Mouse (Mus musculus) layer of hippocampus, postnatal 14 days (tissue): Measurements from ENCODE around the gene Ak3. TPM values are rescaled to one million over a fixed set of nuclear protein-coding genes. Genes with fewer than 3 reads are reported as not detected.
"Not testable (repeated sequence)": the region's sequence is repeated elsewhere in the genome, so short reads cannot be mapped to it uniquely, and the experiment has no call there.

Source experiments
- DNase-seq, 2 experiments: peaks; one replicate each; pipeline ENCODE4 v3.0.0; 2021 to 2022; ENCODE audit warnings: low spot score in 2 of 2, mixed read lengths in 1 of 2
- total RNA-seq, 2 experiments: library from RNA; stranded (reverse); gene quantifications; 2 replicates each; pipeline ENCODE4 v1.2.3; 2021

Ak3 gene
- total RNA-seq, 2 experiments from 2014 or later, result 57.5 to 57.6 TPM

DNA sequence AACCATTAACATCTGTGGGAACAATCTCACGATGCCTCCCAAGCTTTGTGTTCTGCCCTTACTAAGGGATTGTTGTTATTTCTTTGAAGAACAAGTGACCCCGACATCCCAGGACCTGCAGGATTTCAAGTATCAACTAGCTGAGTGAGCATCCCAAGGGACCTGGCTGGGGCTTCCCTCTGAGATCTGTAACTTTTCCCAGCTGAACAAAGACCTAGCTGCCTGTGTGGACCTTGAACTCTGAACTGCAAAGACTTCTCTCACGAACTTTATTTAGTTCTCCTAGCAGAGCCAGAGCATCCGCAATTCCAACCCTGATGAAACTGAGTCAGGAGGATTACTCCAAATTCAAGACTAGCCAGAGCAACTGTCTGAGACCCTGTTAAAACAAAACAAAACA, 2.4 kb downstream of the Ak3 start:
- no peak for DNase-seq

DNA sequence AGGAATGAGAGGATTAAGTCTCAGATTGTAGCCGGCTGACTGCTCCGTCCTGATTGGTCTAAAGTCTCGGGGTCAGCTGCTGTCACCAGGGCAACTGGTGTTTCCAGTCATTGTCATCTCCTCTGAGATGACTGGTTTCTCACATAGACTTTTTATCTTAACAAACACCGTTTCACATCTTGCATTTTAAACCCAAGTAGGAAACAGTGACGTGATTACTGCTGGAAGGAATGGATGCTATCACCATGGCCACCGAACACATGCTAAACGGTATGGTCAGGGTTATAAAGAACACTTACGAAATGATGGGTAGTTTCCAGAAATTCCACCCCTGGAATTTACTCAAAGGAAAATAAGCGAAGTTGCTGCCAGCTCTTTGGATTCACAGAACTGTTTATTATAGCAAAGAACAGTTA, 3.4 kb downstream of the Ak3 start:
- no peak for DNase-seq

DNA sequence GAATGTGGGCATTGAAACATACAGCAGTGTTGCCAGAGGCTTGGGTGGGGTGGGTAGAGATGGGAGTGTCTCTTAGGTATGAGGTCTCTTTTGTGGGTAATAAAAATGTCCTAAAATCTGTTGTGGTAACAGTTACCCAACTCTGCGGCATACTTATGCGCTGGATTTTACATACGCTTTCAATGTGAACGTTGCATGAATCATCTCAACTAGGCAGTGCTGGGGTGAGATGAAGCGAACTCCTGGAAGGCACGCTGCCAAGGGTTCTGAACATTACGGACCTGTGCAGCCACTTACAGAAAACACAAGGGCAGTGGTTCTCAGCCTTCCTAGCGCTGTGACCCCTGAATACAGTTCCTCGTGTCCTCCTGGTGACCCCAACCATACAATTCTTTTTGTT, 5.1 kb downstream of the Ak3 start:
- DNase-seq, result no peak

DNA sequence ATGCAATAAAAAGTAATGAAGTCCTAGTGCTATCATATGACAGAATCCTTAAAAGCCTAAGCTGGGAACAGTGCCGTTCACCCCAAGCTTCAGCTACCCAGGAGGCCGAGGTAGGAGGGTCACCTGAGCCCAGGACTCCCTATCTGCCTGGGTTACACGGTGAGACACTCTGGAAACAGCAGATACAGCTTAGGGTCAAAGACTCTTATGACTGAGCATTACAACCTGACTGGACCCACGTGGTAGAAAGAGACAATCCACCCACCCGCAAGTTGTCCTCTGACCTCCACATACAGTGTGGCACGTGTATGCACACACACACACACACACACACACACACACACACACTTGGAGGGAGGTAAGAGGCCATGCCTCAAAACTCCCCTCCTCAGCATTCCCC, 5.6 kb downstream of the Ak3 start:
- DNase-seq, result no peak

DNA sequence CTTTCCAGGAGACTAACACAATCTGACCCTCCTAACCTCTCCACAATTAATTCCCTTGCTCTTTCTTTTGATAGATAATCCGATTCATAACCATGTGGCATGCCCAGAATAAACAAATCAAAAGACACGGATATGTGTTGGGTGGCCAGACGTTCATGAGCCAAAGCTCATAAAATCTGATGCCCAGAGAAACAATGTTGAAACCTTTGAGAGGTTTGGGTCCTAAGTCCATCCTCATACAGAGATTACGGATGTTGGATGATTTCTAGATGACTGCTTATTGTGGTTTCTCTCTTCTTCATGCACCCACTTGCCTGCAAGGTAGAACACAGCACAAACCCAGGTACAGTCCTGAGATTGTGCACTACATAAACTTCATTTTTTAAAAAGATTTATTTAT, 7.6 kb downstream of the Ak3 start:
- no peak for DNase-seq

DNA sequence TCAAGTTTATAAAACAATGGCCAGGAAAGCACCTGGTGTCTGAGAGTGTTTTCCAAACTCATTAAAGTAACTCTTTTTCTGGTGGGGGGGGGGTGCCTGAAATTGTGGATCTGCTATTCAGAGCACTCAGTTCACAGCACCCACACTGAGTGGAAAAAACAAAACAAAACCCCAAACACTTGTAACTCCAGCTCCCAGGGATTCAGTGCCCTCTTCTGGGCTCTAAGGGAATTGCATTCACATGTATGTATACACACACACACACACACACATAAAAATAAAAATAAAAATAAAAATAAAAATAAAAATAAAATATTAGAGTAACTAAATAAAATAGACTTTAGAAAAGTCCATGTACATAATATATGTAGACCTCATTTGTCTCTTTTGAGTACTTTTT, 8.4 kb downstream of the Ak3 start:
- no peak for DNase-seq

DNA sequence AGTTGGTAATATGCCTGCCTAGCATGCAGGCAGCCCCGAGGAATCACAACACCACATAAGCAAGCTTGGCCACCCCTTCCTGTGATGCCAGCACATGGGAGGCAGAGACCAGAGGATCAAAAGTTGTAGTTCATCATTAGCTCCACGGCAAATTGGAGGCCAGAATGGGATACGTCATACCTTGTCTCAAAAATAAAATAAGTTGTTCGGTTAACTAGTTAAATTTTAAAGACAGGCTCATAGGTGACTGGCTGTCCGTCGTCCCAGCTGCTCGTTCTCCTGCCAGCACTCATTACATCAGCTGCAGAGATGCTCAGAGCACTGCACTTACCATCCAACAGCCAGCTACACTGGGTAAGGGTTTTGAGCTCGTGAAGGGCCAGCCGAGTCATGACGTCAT, 10.2 kb downstream of the Ak3 start:
- DNase-seq, result no peak

DNA sequence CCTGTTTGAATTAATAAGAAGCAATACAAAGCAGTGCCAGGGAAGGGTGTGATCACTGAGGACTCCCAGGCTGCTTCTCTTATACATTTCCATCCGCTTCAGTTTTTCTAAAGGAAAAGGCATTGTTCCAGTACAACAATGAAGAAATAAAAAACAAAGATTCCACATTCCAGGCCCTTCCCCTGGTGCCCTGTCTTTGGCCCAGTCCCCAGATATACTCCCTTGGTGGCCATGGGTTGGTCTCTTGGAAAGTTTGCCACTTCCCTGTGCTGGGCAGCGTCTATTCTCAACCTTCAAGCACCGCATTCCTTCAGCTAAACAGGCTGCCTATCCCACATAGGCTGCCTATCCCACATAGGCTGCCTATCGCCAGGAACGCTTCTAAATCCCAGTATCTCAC, 10.7 kb downstream of the Ak3 start:
- DNase-seq, result no peak

DNA sequence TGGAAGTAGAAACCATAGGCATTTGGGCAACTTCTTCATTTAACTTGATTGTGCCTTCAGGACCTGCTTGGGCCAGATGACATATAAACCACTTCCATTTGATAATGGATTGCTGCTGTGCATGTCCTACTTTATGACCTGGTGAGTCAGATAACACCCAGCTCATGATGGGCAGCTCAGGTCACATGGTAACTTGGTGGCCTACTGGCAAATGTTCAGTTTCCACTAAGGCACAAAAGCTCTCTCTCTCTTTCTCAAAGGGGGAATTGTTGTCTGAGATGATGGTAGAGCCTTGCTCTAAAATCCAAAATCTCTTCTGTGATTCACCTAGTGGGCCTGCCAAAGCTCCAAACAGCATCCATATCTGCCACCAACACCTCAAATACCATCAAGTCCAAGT, 15.1 kb downstream of the Ak3 start:
- no peak for DNase-seq

DNA sequence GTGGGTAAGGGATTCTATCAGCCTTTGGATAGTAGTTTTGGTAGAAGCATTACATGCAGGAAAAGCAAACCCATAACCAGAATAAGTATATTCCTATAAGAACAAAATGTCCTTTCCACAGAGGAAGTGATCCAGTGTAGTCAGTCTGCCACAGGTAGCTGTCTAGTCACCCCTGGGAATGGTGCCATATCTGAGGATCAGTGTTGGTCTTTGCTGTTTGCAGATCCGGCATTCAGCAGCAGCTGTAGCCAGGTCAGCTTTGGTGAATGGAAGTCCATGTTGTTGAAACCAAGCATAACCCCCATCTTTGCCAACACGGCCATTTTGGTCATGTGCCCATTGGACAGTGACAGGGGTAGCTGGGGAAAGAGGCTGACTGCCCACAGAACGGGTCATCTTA, 16.0 kb downstream of the Ak3 start:
- DNase-seq, result no peak

DNA sequence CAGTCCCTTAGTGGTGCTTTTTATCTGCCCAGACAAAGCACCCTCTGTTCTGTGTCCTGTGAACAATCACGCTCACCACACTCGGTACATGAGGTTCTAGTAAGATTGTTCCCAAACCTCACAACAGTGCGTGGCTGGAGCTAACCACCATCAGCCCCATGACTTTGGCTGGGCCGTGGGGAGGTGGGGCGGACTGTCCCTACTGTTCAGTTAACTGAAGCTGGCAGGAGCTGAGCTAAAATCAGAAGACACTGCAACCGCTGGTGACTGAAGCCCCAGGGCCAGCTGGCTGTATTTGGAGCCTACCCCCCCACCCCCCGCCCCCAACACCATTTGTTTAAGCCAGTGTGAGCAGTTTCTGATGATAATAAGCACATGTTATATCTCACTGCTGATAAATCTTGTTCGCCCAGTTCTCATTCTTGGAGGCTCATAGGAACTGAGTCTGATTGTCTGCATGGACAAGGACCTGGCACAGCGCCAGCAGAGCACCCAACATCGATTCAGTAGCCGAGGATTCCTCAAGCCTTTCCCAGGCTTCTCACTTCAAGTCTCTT, 23.3 kb downstream of the Ak3 start:
- peak; percentile 34 to 72 for DNase-seq

DNA sequence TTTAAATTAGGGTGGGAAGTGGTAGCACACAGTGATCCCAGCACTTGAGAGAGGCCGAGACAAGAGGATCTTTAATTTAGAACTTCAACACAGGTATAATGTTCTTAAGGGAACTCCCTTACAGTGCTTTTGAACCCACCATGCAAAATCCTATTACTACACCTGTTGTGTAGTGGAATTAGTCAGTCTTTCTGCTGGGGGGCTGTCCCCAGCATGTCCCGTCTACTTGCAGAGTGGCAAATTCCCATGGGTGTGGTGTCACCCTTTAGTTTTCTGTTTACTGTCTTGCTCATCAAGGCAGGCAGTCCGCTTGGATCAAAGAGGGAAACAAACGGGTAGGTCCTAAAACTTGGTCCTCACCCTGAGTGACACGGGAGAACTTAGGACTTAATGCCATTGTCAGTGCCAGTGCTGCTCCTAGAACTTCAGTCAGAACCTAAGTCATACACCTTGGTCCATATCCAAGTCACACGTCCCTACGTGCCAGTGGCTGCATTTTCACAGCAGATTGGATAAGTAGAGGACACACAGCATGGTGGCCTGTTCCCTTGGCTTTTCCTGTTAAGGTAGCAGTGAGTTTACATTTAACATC, 25.9 kb downstream of the Ak3 start:
- DNase-seq, result no peak

DNA sequence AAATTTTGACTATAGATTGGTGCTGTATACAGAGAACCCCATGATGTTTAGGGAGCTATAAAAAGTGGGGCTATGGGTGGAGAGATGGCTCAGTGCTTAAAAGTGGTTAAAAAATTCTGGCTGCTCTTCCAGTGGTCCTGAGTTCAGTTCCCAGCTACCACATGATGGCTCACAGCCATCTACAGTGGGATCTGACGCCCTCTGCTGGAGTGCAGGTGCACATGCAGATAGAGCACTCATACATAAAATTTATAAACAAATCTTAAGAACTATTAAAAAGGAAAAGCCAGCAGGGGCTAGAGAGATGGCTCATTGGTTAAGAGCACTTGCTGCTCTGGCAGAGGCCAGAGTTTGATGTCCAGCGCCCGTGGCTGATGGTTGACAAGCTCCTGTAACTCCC, 28.1 kb downstream of the Ak3 start:
- no peak for DNase-seq

DNA sequence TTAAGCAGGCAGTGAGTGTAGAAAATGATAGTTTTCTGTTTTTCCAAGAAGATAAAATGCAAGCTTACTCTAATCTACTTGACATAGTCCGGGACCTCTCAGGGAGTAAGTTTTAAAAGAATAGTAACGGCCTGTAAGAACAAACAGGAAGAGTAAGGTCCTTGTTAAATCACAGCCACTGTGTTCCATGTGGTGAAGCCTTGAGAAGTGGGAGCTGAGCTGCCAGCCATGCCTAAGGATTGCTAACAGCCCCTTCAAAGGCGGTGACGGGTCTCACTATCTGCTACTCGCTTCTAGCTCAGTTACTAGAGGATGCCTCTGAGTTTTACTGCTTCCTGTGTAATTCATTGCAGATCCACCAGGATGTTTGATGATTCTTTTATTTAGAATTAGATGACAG, 31.0 kb downstream of the Ak3 start:
- no peak for DNase-seq

DNA sequence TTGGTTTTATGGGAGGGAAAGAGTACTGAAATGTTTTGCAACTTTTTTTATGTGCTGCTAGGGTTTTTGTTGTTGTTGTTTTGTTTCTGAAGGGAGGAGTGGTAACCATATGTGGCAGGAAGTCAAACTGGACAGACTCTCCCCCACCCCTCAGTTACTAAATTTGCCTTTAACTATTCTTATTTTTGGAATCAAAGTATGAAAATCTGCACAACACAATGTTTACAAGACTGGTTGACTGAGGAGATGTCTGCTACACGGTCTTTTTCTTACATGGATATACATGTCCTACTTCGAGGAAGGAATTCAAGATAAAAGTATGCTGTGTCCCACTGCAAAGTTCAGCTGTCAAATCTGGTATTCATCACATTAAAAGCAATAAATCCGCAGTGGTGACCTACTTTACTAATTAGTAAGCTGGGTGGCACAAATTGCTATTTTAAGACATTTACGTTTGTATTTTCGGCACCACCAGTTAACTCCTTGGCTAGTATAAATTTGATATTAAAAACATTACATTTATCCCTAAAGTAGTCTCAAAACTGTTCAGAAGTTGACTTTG, 31.5 kb downstream of the Ak3 start:
- DNase-seq, result no peak

DNA sequence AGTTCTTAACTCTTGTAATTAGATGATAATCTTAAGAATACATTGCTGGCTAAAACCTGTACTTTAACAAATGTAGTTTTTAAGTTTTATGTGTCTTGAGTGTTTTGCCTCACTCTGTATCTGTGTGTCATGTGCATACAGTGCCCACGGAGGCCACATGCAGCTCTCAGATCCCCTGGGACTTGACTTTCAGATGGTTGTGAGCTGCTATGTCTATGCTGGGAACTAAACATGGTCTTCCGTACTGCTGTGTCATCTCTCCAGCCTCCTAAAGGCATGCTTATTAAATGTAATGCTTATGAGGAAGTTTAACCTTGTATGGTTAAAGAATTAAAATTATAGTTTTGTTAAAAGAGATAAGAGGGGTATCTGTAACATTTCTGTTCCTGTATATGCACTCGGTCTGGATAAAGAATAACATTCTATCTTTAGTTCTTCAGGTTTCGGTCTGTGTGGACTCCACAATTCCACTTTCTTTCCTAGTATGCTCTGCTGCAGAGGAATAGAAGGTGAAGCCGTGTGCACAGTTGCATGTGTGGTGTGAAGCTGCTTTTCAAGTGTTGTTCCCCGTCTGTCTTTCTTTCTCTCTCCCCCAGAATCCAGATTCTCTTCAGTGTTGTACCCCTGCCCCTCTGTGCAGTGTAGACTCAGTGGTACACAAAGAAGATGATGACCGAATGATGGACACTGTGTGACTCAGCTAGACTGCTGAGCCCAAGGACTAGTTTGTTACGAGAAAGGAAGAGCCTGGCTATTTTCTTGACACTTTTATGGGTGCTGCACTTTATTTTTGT, 32.2 kb downstream of the Ak3 start:
- no peak for DNase-seq

DNA sequence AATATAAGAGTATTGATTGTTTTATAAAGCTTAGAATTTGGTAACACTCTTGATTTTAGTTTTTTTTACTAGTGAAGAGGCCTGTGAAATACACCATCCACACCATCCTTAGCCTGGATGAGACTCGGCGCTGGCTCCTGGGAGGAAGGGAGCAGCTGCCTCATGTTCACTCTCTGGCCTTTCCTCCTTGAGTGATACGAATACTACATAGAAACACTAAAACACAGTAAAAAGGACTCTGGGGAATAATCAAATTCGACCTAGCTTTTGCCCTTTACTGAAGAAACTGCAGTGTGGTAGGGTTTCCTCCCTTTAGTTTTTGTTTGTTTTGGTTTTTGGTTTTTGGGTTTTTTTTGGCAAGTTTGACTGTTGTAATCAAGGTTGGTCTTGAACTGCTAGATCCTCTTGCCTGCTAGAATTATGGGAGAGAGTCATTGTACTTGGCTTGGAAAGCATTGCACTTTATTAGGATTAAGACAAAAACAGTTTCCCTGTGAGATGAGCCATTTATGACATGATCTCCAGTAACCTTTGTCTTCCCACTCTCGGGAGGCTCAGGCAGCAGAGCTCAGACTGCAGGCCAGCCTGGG, 33.2 kb downstream of the Ak3 start:
- DNase-seq, result no peak

DNA sequence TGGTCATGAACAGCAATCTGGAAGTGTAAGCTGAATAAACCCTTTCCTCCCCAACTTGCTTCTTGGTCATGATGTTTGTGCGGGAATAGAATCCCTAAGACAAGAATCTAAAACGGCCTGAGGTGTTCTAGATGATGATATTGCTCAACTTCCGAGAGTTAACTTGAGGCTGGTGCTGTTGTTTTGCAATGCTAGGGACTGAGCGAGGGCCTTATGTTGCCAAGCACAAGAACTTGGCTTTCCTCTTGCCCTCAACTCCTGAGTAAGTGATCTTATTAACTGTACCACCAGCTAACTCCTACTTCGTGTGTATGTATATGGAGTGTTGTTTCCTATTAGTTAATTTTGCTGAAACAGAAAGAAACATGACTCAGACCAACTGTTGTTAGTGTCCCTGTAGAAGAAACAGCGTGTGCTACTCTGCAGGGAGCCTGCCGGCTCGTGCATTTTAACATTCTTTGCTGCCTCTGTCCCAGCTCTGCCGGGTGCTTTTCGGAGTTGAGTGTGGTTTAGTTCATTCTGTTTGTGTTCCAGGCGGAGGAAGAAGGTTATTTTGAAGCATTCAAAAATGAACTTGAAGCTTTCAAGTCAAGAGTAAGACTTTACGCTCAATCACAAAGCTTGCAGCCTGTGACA, 36.3 kb downstream of the Ak3 start:
- DNase-seq, result peak in 1 of 2 experiments; percentile 36

DNA sequence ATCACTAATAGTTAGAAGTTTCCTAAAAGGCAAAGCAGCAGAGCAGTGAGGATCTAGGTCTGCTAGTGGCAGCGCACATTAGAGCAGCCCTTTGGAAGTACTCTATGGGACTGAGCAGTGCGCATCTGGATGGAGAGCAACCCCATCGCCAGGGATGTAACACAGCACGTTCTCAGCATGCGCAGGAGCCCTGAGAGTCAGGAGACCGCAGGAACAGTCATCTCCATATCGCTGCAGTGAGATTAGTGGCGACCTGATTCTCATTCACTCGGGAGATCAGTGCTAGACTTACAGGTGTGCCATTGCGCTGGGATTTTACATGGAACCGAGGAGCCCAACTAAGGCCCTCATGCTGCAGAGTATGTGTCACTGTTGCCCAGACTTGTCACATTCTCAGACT, 38.7 kb downstream of the Ak3 start:
- no peak for DNase-seq

DNA sequence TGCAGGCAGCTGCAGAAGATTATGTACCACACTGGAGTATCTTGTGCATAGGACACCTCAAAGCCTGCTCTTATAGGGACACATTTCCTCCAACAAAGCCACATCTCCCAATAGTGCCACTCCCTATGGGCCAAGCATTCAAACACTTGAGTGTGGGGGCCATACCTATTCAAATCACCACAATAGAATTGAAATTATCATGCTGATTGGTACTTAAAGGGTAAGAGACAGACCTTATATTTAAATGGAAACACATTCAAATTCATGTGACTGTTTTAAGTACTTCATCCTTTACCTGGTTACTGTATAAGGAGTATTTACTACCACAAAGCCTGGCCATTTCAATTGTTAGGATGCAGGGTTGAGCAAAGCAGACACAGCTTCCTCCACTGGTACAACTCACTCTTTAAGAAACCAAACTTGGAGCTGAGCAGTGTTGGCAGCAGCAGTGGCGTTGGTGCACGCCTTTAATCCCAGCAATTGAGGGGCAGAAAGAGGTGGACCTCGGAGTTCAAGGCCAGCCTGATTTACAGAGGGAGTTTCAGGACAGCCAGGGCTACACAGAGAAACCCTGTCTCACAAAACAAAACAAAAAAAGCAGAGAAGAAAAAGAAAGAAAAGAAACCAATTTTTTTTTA, 39.6 kb downstream of the Ak3 start:
- no peak for DNase-seq

DNA sequence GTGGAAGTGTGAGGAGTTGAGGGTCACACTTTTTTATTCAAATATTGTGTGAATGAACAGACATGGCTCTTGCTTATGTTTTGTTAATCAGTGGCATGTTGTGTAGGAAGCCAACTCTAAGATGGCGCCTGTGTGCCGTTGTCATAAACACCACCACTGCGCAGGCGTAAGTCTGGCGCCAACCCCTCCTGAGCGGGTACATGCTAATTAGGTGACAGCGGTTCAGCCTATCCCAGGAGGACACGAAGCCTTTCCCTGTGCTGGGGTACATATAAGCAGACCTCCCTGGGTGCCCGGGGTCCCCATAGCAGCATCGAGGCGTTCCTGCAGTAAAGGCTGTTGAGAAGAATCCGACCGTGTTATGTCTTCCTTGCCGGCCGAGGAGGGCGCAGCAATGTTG, 47.4 kb downstream of the Ak3 start:
- not testable (repeated sequence) for DNase-seq
